In the genomic region with DNA sequence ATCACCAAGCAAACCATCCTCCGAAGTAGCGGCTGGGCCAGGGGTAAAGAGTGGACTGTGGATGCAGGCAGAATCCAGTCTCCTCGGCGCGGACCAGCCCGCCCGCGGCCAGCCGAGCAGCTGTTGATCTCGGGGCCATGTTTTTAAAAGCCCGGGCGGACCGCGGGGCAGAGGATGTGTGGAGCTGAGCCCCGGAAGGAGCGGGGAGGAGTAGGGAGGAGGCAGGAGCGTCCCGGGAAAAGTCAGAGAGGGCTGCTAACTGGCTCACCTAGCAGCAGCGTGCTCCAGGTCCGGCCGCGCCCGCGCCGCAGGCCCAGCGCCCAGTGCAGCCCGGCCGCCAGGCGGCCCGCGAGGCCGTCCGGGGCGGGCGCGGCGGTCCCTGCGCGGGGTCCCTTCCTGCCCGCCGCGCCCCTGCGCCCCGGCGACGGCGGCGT, we compare ENCODE assay signal across 8 mouse cellular contexts. TPM values are rescaled to one million over a fixed set of nuclear protein-coding genes. Genes with fewer than 3 reads are reported as not detected.
A peak's percentile ranks its signal among the peaks of the same experiment; 100 is the strongest.
DNase-seq lines count a peak whose midpoint lies in the region; ATAC-seq and TF ChIP-seq lines count a peak whose summit lies in the region.

No protein-coding gene starts in this region.

- WGBS in cerebellum, adult 2 months, result under 1% methylated on average over 48 of the region's 48 CpGs
- under 1% methylated on average over 44 of the region's 48 CpGs for WGBS in kidney, embryonic 15.5 days
- 0% methylated on average over 39 of the region's 48 CpGs for WGBS in neural tube, embryonic 14.5 days

- no peaks in the 10 kb centered on the region for H3K36me3 ChIP-seq in ES-Bruce4 (ENCODE audit: control insufficient read depth, insufficient read depth, low read length, poor library complexity, severe bottlenecking)
- H3K36me3 ChIP-seq in kidney, embryonic 15.5 days, result no peaks in the 10 kb centered on the region
- H3K36me3 ChIP-seq in neural tube, embryonic 14.5 days (ENCODE audit: control insufficient read depth, insufficient read depth, low read length), result no peaks in the 10 kb centered on the region

- intact Hi-C loops in gastrocnemius, adult 2 months (cut with DNase I), result loop anchor here (10.0 kb wide), 1 partner anchor 918 kb away; no protein-coding TSS in a partner anchor

- H3K9me3 ChIP-seq in ES-Bruce4 (replicated peaks; ENCODE audit: control insufficient read depth, insufficient read depth, low read length, poor library complexity, severe bottlenecking), result no peaks in the 10 kb centered on the region
- no peaks in the 10 kb centered on the region for H3K9me3 ChIP-seq in kidney, embryonic 15.5 days (replicated peaks)
- H3K9me3 ChIP-seq in neural tube, embryonic 14.5 days (ENCODE audit: control insufficient read depth, low read length), result no peaks in the 10 kb centered on the region

- no peak for TF ChIP-seq CTCF in cerebellum, adult 2 months (IDR thresholded peaks at IDR 0.05; ENCODE audit: borderline replicate concordance, insufficient read depth, low read depth, low read length)
- no peak for TF ChIP-seq CTCF in ES-Bruce4 (IDR thresholded peaks at IDR 0.05; ENCODE audit: low read depth, low read length)
- TF ChIP-seq CTCF in gastrocnemius, adult 2 months (IDR thresholded peaks at IDR 0.05), result no peak

- H3K4me3 ChIP-seq in cerebellum, adult 2 months (replicated peaks; ENCODE audit: insufficient read depth, low read depth, low read length), result peak overlapping the region; percentile 53
- peak overlapping the region; percentile 72 for H3K4me3 ChIP-seq in ES-Bruce4 (ENCODE audit: low read depth, low read length)
- peak overlapping the region; percentile 87 for H3K4me3 ChIP-seq in gastrocnemius, adult 2 months
- peak overlapping the region; percentile 80 for H3K4me3 ChIP-seq in kidney, embryonic 15.5 days (replicated peaks)
- peak overlapping the region; percentile 70 for H3K4me3 ChIP-seq in neural tube, embryonic 14.5 days (ENCODE audit: low read depth, low read length)

- ATAC-seq in common myeloid progenitor, adult 5-6 weeks (replicated peaks; ENCODE audit: low read depth, poor library complexity, severe bottlenecking), result peak; percentile 19
- peak; percentile 92 for ATAC-seq in kidney, embryonic 15.5 days (replicated peaks; ENCODE audit: low FRiP score)
- peak; percentile 90 for ATAC-seq in neural tube, embryonic 14.5 days (ENCODE audit: low read depth)

- peak overlapping the region; percentile 77 for H3K4me2 ChIP-seq in kidney, embryonic 15.5 days
- H3K4me2 ChIP-seq in neural tube, embryonic 14.5 days (ENCODE audit: low read depth, low read length), result peak overlapping the region; percentile 75

- H3K27ac ChIP-seq in cerebellum, adult 2 months (ENCODE audit: insufficient read depth, low read length), result peak overlapping the region; percentile 56; the same call in 1 of the 2 replicates
- H3K27ac ChIP-seq in ES-Bruce4 (ENCODE audit: insufficient read depth, low read length), result 0 out of 2 replicates have a peak overlapping the region, but pooled peaks have one; percentile 37
- peak overlapping the region; percentile 86 for H3K27ac ChIP-seq in gastrocnemius, adult 2 months
- peak overlapping the region; percentile 92 for H3K27ac ChIP-seq in kidney, embryonic 15.5 days
- H3K27ac ChIP-seq in neural tube, embryonic 14.5 days (ENCODE audit: low read depth, low read length), result peak overlapping the region; percentile 87

- H3K27me3 ChIP-seq in cerebellum, adult 2 months (ENCODE audit: control insufficient read depth, insufficient read depth, low read length), result no peaks in the 10 kb centered on the region
- no peaks in the 10 kb centered on the region for H3K27me3 ChIP-seq in ES-Bruce4 (ENCODE audit: control insufficient read depth, insufficient read depth, low read length, poor library complexity, severe bottlenecking)
- H3K27me3 ChIP-seq in kidney, embryonic 15.5 days, result no peaks in the 10 kb centered on the region
- H3K27me3 ChIP-seq in neural tube, embryonic 14.5 days (ENCODE audit: control insufficient read depth, insufficient read depth, low read length), result no peaks in the 10 kb centered on the region

- H3K4me1 ChIP-seq in cerebellum, adult 2 months (ENCODE audit: control insufficient read depth, insufficient read depth, low read length), result no peaks in the 10 kb centered on the region
- H3K4me1 ChIP-seq in ES-Bruce4 (ENCODE audit: control insufficient read depth, insufficient read depth, low read length), result no peaks in the 10 kb centered on the region
- H3K4me1 ChIP-seq in kidney, embryonic 15.5 days, result peaks cover 19% of the 10 kb centered on the region
- H3K4me1 ChIP-seq in neural tube, embryonic 14.5 days (ENCODE audit: control insufficient read depth, insufficient read depth, low read length), result 0 out of 2 replicates have a peak, but pooled peaks cover 2% of the 10 kb centered on the region

- H3K9ac ChIP-seq in ES-Bruce4 (ENCODE audit: low read depth, poor library complexity, severe bottlenecking), result peak overlapping the region; percentile 94
- H3K9ac ChIP-seq in kidney, embryonic 15.5 days, result peak overlapping the region; percentile 78
- peak overlapping the region; percentile 73 for H3K9ac ChIP-seq in neural tube, embryonic 14.5 days (replicated peaks; ENCODE audit: low read depth, low read length)

- peak in 1 of 2 experiments; percentile 52 for DNase-seq in cerebellum, adult 2 months
- DNase-seq in cerebellum, adult 11 months, result no peak
- DNase-seq in gastrocnemius, adult 2 months, result peak; percentile 70
- peak; percentile 59 to 60 for DNase-seq in lung, adult 18-20 months

- TF ChIP-seq EP300 in ES-Bruce4 (IDR thresholded peaks at IDR 0.05; ENCODE audit: insufficient read depth, low read depth, low read length), result no peak

- no peak for TF ChIP-seq POLR2A in cerebellum, adult 2 months (IDR thresholded peaks at IDR 0.05; ENCODE audit: borderline replicate concordance, insufficient read depth, low read length)
- no peak for TF ChIP-seq POLR2A in ES-Bruce4 (IDR thresholded peaks at IDR 0.05; ENCODE audit: insufficient read depth, low read length)

RNA-seq across cellular contexts. Expression of gene Dpy19l1, which starts 0.4 kb away (rescaled TPM):
- 48.9 and 57.3 TPM in 2 replicates for polyA plus RNA-seq in cerebellum, adult 2 months (2012; rRNA removed)
- polyA plus RNA-seq in ES-Bruce4 (2011; ENCODE audit: insufficient read depth, insufficient read length, low read depth, missing spikeins), result 35.5 and 39.7 TPM in 2 replicates
- total RNA-seq in common myeloid progenitor, adult 5-6 weeks (2017), result 69.0 and 74.7 TPM in 2 replicates
- 1 to 10 TPM; 3.6 to 5.7 TPM for total RNA-seq in gastrocnemius, adult 2 months (2021)
- polyA plus RNA-seq in kidney, embryonic 15.5 days (2015; fragmentation: Nextera tagmentation; extraction: Ambion mirVana), result 9.2 and 9.3 TPM in 2 replicates
- polyA plus RNA-seq in neural tube, embryonic 14.5 days (2014; fragmentation: Nextera tagmentation; extraction: Ambion mirVana), result 12.7 and 13.1 TPM in 2 replicates

Comparison
In these comparisons a context has a peak if more than half of its experiments do, and no peak if none do; other contexts are left out.
1. H3K27ac ChIP-seq: peak in every context shown above with its lines; median percentile 92 in kidney, embryonic 15.5 days; 87 in neural tube, embryonic 14.5 days; 86 in gastrocnemius, adult 2 months; 56 in cerebellum, adult 2 months; 37 in ES-Bruce4.
2. ATAC-seq: peak in every context shown above with its lines; median percentile 92 in kidney, embryonic 15.5 days; 90 in neural tube, embryonic 14.5 days; 19 in common myeloid progenitor, adult 5-6 weeks.